Mouse (Mus musculus) heart, postnatal 0 days (tissue): Measurements from ENCODE around the gene 4930442H23Rik.

Source experiments
- CTCF ChIP-seq: IDR thresholded peaks from 2 replicates; pipeline ENCODE4 v1.5.1; 2016; ENCODE audit warnings: antibody characterized with exemption, control low read depth, low read depth
- EP300 ChIP-seq: IDR thresholded peaks from 2 replicates; pipeline ENCODE4 v1.6.1; 2016; ENCODE audit warnings: antibody characterized with exemption, low read depth

- TF ChIP-seq CTCF (no peak), EP300 (no peak)
These were observed 32.4 kb downstream of the 4930442H23Rik start for GRCm38 (mm10) chr10:81151261-81151660.
